Mouse (Mus musculus): Measurements from ENCODE around the gene Dip2b. TPM values are rescaled to one million over a fixed set of nuclear protein-coding genes. Genes with fewer than 3 reads are reported as not detected.
"Not testable (repeated sequence)": the region's sequence is repeated elsewhere in the genome, so short reads cannot be mapped to it uniquely, and the experiment has no call there.

Gene Dip2b
- polyA plus RNA-seq, 1 experiment from 2014 or later = 25.8 TPM

DNA sequence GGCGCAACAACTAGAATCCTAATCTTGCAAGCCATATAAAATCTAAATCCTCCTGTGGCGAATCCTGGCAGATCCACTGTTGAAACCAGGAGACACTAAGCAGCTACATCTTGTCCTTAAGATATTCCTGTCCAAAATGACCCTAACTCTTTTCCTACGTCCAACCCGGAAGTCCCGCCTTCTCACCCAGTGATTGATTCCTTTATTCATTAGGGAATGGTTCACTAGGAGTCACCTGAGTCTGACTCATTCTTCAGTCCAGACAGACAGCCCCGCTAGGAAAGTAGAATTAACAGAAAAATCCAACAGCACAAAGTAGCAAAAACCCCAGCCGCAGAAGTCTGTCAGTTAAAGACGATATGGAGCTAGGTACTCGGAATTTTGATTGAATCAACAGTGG is 208.8 kb downstream of the Dip2b start:
- no peak for ATAC-seq (ENCODE audit: low FRiP score)
- WGBS = 96% methylated on average over 9 of the region's 9 CpGs
- Histone ChIP-seq H3K4me3 (replicated peaks) (no peak overlapping the region), H3K4me2 (no peak overlapping the region), H3K36me3 (replicated peaks) (peaks cover 94% of the 10 kb centered on the region), H3K27ac (no peak overlapping the region), H3K4me1 (no peaks in the 10 kb centered on the region), H3K9me3 (no peaks in the 10 kb centered on the region), H3K9ac (no peak overlapping the region), H3K27me3 (no peaks in the 10 kb centered on the region)

GRCm38 (mm10) chr15:100248665-100249433 is 210.4 kb downstream of the Dip2b start:
- H3K9me3 ChIP-seq = no peaks in the 10 kb centered on the region
- no peaks in the 10 kb centered on the region for H3K4me1 ChIP-seq
- H3K27ac ChIP-seq = no peak overlapping the region
- ATAC-seq (ENCODE audit: low FRiP score) = no peak
- no peak overlapping the region for H3K4me2 ChIP-seq
- no peak overlapping the region for H3K4me3 ChIP-seq (replicated peaks)
- H3K9ac ChIP-seq = no peak overlapping the region
- H3K36me3 ChIP-seq (replicated peaks) = peaks cover 94% of the 10 kb centered on the region
- WGBS = 96% methylated on average over 6 of the region's 6 CpGs
- no peaks in the 10 kb centered on the region for H3K27me3 ChIP-seq

DNA sequence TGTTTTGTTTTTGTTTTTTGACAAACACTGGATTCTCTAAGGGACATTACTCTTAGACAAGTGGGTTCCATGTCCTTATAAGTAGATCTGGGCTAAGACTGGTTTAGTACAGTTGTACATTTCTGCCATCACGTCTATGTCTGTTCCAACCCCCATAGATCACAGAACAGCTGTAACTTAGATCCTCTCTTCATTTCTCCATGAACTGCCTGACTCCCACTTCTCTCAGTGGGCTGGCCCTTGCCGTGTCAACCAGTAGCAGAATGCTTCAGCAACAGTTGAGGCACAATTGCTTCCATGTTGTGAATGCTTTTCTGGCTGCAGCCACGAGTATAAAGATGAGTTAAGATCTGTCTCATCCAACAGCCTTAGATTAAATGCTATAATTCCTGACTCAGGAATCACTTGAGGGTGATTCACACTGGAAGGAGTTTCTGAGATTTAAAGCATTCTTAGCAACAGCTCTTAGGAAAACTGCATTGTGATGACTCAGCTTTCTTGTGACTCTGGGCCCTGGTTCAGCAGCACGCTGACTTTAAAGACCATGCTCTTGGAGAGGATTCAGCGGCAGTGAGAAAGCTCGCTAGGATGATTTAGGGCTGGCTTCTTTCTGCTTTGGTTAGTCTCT is 212.8 kb downstream of the Dip2b start:
- 92% methylated on average over 6 of the region's 6 CpGs for WGBS
- Histone ChIP-seq H3K27ac (no peak overlapping the region), H3K4me3 (replicated peaks) (no peak overlapping the region), H3K9me3 (no peaks in the 10 kb centered on the region), H3K36me3 (replicated peaks) (peaks cover 97% of the 10 kb centered on the region), H3K4me1 (no peaks in the 10 kb centered on the region), H3K4me2 (no peak overlapping the region), H3K9ac (no peak overlapping the region), H3K27me3 (no peaks in the 10 kb centered on the region)
- no peak for ATAC-seq (ENCODE audit: low FRiP score)

DNA sequence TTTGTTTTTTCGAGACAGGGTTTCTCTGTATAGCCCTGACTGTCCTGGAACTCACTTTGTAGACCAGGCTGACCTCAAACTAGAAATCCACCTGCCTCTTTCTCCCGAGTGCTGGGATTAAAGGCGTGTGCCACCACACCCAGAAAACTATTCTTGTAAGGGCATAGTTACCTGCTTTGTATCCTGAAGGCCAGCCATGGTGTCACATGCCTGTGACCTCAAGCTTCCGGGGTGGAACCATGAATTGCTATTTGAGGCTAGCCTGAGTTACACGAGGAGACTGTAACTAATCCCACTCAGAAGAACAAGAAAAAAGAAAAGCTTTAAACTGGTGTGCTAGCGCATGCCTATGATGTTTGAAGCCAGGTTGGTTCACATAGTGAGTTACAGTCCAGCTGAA is 217.9 kb downstream of the Dip2b start:
- peaks cover 81% of the 10 kb centered on the region for H3K36me3 ChIP-seq (replicated peaks)
- no peak overlapping the region for H3K27ac ChIP-seq
- 92% methylated on average over 6 of the region's 6 CpGs for WGBS
- H3K9me3 ChIP-seq = no peaks in the 10 kb centered on the region
- no peaks in the 10 kb centered on the region for H3K27me3 ChIP-seq
- no peak overlapping the region for H3K4me3 ChIP-seq (replicated peaks)
- no peaks in the 10 kb centered on the region for H3K4me1 ChIP-seq
- no peak for ATAC-seq (ENCODE audit: low FRiP score)
- H3K4me2 ChIP-seq = no peak overlapping the region
- no peak overlapping the region for H3K9ac ChIP-seq

- H3K4me2 ChIP-seq = no peak overlapping the region
- H3K9ac ChIP-seq = no peak overlapping the region
- H3K4me1 ChIP-seq = no peaks in the 10 kb centered on the region
- peaks cover 74% of the 10 kb centered on the region for H3K36me3 ChIP-seq (replicated peaks)
- H3K4me3 ChIP-seq (replicated peaks) = no peak overlapping the region
- H3K27me3 ChIP-seq = no peaks in the 10 kb centered on the region
- no peak for ATAC-seq (ENCODE audit: low FRiP score)
- 92% methylated on average over 5 of the region's 5 CpGs for WGBS
- no peaks in the 10 kb centered on the region for H3K9me3 ChIP-seq
- no peak overlapping the region for H3K27ac ChIP-seq
Observed at GRCm38 (mm10) chr15:100257305-100257704, 218.8 kb downstream of the Dip2b start.

GRCm38 (mm10) chr15:100258646-100259425 is 220.4 kb downstream of the Dip2b start:
- H3K9me3 ChIP-seq = no peaks in the 10 kb centered on the region
- no peak overlapping the region for H3K9ac ChIP-seq
- H3K4me1 ChIP-seq = no peaks in the 10 kb centered on the region
- no peak overlapping the region for H3K4me3 ChIP-seq (replicated peaks)
- WGBS = 95% methylated on average over 7 of the region's 7 CpGs
- H3K36me3 ChIP-seq (replicated peaks) = peaks cover 61% of the 10 kb centered on the region
- H3K27ac ChIP-seq = no peak overlapping the region
- no peak overlapping the region for H3K4me2 ChIP-seq
- no peak for ATAC-seq (ENCODE audit: low FRiP score)
- no peaks in the 10 kb centered on the region for H3K27me3 ChIP-seq

DNA sequence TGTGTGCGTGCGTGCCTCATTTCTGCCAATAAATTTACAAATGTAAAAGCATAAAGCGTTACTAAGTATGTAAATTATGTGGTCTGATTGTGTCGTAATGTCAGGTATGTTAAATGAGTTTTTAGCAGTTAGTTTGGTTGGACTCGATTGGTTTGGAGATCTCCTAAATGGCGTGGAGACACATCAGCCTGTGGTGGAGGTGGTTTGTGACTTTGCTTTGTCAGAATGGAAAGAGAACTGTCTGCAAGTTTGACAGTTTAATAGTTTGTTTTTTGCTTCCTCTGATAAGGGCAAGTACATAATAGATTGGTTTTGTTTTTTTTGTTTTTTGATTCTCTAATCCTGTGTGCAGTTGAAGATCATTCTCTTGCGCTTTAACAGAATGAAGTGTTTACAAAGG is 221.9 kb downstream of the Dip2b start:
- not testable (repeated sequence) for H3K9ac ChIP-seq; H3K4me1 ChIP-seq; H3K9me3 ChIP-seq; H3K4me3 ChIP-seq (replicated peaks); H3K27ac ChIP-seq; ATAC-seq (ENCODE audit: low FRiP score); H3K4me2 ChIP-seq; H3K27me3 ChIP-seq
- H3K36me3 ChIP-seq (replicated peaks) = peaks cover 46% of the 10 kb centered on the region
- WGBS = 92% methylated on average over 6 of the region's 7 CpGs

GRCm38 (mm10) chr15:100263246-100263905 is 224.9 kb downstream of the Dip2b start:
- no peak for ATAC-seq (ENCODE audit: low FRiP score)
- no peaks in the 10 kb centered on the region for H3K9me3 ChIP-seq
- no peak overlapping the region for H3K27ac ChIP-seq
- H3K4me1 ChIP-seq = no peaks in the 10 kb centered on the region
- no peak overlapping the region for H3K9ac ChIP-seq
- H3K4me3 ChIP-seq (replicated peaks) = no peak overlapping the region
- H3K27me3 ChIP-seq = no peaks in the 10 kb centered on the region
- H3K4me2 ChIP-seq = no peak overlapping the region
- peaks cover 20% of the 10 kb centered on the region for H3K36me3 ChIP-seq (replicated peaks)
- 20% methylated on average over 4 of the region's 4 CpGs for WGBS

GRCm38 (mm10) chr15:100265586-100266325 is 227.3 kb downstream of the Dip2b start:
- Histone ChIP-seq H3K9me3 (no peaks in the 10 kb centered on the region), H3K36me3 (replicated peaks) (peaks cover 7% of the 10 kb centered on the region), H3K9ac (no peak overlapping the region), H3K4me3 (replicated peaks) (no peak overlapping the region), H3K27me3 (0 out of 2 replicates have a peak, but pooled peaks cover 6% of the 10 kb centered on the region), H3K27ac (no peak overlapping the region), H3K4me2 (no peak overlapping the region), H3K4me1 (no peaks in the 10 kb centered on the region)
- ATAC-seq (ENCODE audit: low FRiP score) = no peak
- WGBS = 91% methylated on average over 4 of the region's 5 CpGs

- Histone ChIP-seq H3K9me3 (0 out of 2 replicates have a peak, but pooled peaks cover 3% of the 10 kb centered on the region), H3K27ac (no peak overlapping the region), H3K36me3 (replicated peaks) (no peaks in the 10 kb centered on the region), H3K27me3 (peaks cover 9% of the 10 kb centered on the region; the same call in 1 of the 2 replicates), H3K9ac (no peak overlapping the region), H3K4me2 (no peak overlapping the region), H3K4me3 (replicated peaks) (no peak overlapping the region), H3K4me1 (no peaks in the 10 kb centered on the region)
- ATAC-seq (ENCODE audit: low FRiP score) = no peak
- 75% methylated on average over 2 of the region's 2 CpGs for WGBS
Observed at GRCm38 (mm10) chr15:100268916-100269315, 230.5 kb downstream of the Dip2b start.

Measured in forebrain, embryonic 12.5 days (tissue).